8 mouse cellular contexts compared by ENCODE assay signal in genomic region chr3:51340552-51341267, GRCm38 (mm10). TPM values are rescaled to one million over a fixed set of nuclear protein-coding genes. Genes with fewer than 3 reads are reported as not detected.
DNase-seq lines count a peak whose midpoint lies in the region; ATAC-seq and TF ChIP-seq lines count a peak whose summit lies in the region.

Elf2 (minus strand) TSS chr3:51340663.

- no peaks in the 10 kb centered on the region for H3K27me3 ChIP-seq in hindbrain, postnatal 0 days (ENCODE audit: insufficient read depth, low read length)
- no peaks in the 10 kb centered on the region for H3K27me3 ChIP-seq in megakaryocyte, embryonic 14.5 days (replicated peaks)

- peak within 1 kb of the TSS; percentile 81 for H3K9ac ChIP-seq in hindbrain, postnatal 0 days (replicated peaks; ENCODE audit: low read length)

- WGBS in hindbrain, postnatal 0 days: under 1% methylated on average over 53 of the region's 87 CpGs

- H3K4me3 ChIP-seq in hindbrain, postnatal 0 days (ENCODE audit: low read length): peak within 1 kb of the TSS; percentile 93
- H3K4me3 ChIP-seq in megakaryocyte, embryonic 14.5 days (replicated peaks): peak within 1 kb of the TSS; percentile 97

- ATAC-seq in common myeloid progenitor, adult 5-6 weeks (replicated peaks; ENCODE audit: low read depth, poor library complexity, severe bottlenecking): peak; percentile 64
- ATAC-seq in hindbrain, postnatal 0 days: peak; percentile 76

- no peaks in the 10 kb centered on the region for H3K36me3 ChIP-seq in hindbrain, postnatal 0 days (ENCODE audit: insufficient read depth, low read length)
- peaks cover 11% of the 10 kb centered on the region for H3K36me3 ChIP-seq in megakaryocyte, embryonic 14.5 days (replicated peaks; ENCODE audit: low read length)

- peak; percentile 79 for DNase-seq in adipocyte (ENCODE audit: low spot score)
- DNase-seq in gastrocnemius, adult 8-10 months (ENCODE audit: low spot score in 2 of 2): peak; percentile 85 to 89
- peak; percentile 86 for DNase-seq in hindbrain, postnatal 0 days (ENCODE audit: low spot score)
- peak; percentile 56 to 77 for DNase-seq in left cerebral cortex, adult 9 months (ENCODE audit: low spot score in 2 of 2)
- DNase-seq in right cerebral cortex, adult 2 months (ENCODE audit: low spot score in 2 of 2): peak; percentile 74 to 75
- peak; percentile 88 for DNase-seq in urinary bladder, postnatal 14 days (ENCODE audit: low spot score)

- H3K4me1 ChIP-seq in hindbrain, postnatal 0 days (ENCODE audit: insufficient read depth, low read length): 0 out of 2 replicates have a peak, but pooled peaks cover 3% of the 10 kb centered on the region
- peaks cover 39% of the 10 kb centered on the region for H3K4me1 ChIP-seq in megakaryocyte, embryonic 14.5 days

- no peaks in the 10 kb centered on the region for H3K9me3 ChIP-seq in hindbrain, postnatal 0 days (ENCODE audit: low read length)
- peaks cover 8% of the 10 kb centered on the region for H3K9me3 ChIP-seq in megakaryocyte, embryonic 14.5 days

- H3K27ac ChIP-seq in hindbrain, postnatal 0 days: peak within 1 kb of the TSS; percentile 93

- TF ChIP-seq CTCF in hindbrain, postnatal 0 days (IDR thresholded peaks at IDR 0.05; ENCODE audit: low read depth): no peak

- peak within 1 kb of the TSS; percentile 67 for H3K4me2 ChIP-seq in hindbrain, postnatal 0 days (ENCODE audit: low read depth, low read length)

RNA-seq across cellular contexts. Expression of gene Elf2, which starts in this region (rescaled TPM):
- 123 and 129 TPM in 2 replicates for total RNA-seq in common myeloid progenitor, adult 5-6 weeks (2017)
- total RNA-seq in gastrocnemius, adult 8-10 months (2022): 10 to 100 TPM; 45.1 to 52.6 (median 48.5) TPM
- 47.8 and 56.2 TPM in 2 replicates for total RNA-seq in hindbrain, postnatal 0 days (2014; rRNA removed)
- polyA plus RNA-seq in hindbrain, postnatal 0 days (2015; fragmentation: Nextera tagmentation; extraction: Ambion mirVana): 31.2 and 32.6 TPM in 2 replicates
- polyA plus RNA-seq in megakaryocyte, embryonic 14.5 days (2012; ENCODE audit: insufficient read depth, low replicate concordance): 1.5 and 8.7 TPM in 2 replicates

Comparison
In these comparisons a context has a peak if more than half of its experiments do, and no peak if none do; other contexts are left out.
1. Peak in every context shown above with its lines: DNase-seq, ATAC-seq, H3K4me3 ChIP-seq and H3K27ac ChIP-seq.